Mouse (Mus musculus) lung, adult 2 months (tissue): ENCODE measurements around the gene Pde4dip.

Experiments used
- CTCF ChIP-seq: fragments of 200-500 bp; IDR thresholded peaks from 2 replicates; pipeline ENCODE4 v1.5.1; 2011; ENCODE audit warnings: mild to moderate bottlenecking, low read length, control low read depth; ENCODE audit not compliant: insufficient read depth
- POLR2A ChIP-seq: fragments of 200-500 bp; IDR thresholded peaks from 2 replicates; pipeline ENCODE4 v1.6.1; 2011; ENCODE audit warnings: low read depth, mild to moderate bottlenecking, control low read depth, low read length, borderline replicate concordance; ENCODE audit errors: extremely low read depth

DNA sequence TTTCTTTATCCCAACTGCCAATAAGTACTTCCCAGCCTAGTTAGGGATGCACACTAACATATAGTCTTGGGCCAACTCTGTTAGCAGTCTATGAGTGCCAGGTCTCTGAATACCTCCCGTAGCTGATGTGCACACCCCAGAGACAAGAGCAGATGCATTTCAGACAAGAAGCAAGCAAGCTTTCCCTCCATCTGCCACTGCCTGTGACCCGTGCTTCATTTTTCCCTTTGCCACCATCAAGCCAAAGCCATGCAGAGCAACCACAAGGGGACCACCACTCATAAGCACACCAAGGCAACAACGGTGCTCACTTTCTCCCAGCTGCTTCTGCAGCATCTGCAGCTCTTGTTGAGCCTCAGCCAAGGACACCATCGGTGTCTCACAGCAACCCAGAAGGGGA, 181.9 kb downstream of the Pde4dip start:
- no peak for TF ChIP-seq CTCF
- TF ChIP-seq POLR2A: no peak
